Mouse (Mus musculus) layer of hippocampus, postnatal 14 days (tissue): Measurements from ENCODE around the gene Gm5737. TPM values are rescaled to one million over a fixed set of nuclear protein-coding genes. Genes with fewer than 3 reads are reported as not detected.

Experiments used
- DNase-seq, 2 experiments: peaks; one replicate each; pipeline ENCODE4 v3.0.0; 2021 to 2022; ENCODE audit warnings: low spot score in 2 of 2, mixed read lengths in 1 of 2
- long read RNA-seq, 2 experiments: library from polyadenylated mRNA; stranded (forward); transcript quantifications; one replicate each; pipeline ENCODE4 v2.0.0; 2021
- total RNA-seq, 2 experiments: library from RNA; stranded (reverse); gene quantifications; 2 replicates each; pipeline ENCODE4 v1.2.3; 2021

Gm5737 gene
- total RNA-seq, result not detected
- long read RNA-seq, experiment 1, result 0 reads
- long read RNA-seq, experiment 2, result 0 reads

GRCm38 (mm10) chr7:120811834-120812415, at the start of gene Gm5737:
TSS of gene Gm5737 (plus strand) at chr7:120812365.
- no peak for DNase-seq

- no peak for DNase-seq
These were observed 44.8 kb upstream of the Gm5737 start for GRCm38 (mm10) chr7:120767369-120767768.

- no peak for DNase-seq
These were observed 40.8 kb upstream of the Gm5737 start for GRCm38 (mm10) chr7:120771389-120771788.

DNA sequence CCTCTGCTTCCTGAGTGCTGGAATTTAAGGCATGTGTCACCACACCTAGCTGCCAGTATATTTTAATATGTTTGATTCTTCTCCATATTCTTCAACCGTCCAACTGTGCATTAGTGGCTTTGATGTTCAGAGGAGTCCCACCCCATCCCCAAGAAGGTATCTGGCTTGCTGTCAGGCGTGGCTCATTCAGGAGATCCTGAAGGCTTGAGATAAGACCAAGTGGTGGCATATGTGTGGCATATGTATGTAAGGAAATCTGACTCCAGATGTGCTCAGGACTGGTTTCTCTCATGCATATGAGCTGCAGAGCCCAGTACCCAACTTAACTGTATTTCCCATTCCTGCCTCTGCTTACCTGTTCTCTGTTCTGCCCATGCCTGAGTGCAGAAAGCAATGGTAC, 34.2 kb upstream of the Gm5737 start:
- no peak for DNase-seq

DNA sequence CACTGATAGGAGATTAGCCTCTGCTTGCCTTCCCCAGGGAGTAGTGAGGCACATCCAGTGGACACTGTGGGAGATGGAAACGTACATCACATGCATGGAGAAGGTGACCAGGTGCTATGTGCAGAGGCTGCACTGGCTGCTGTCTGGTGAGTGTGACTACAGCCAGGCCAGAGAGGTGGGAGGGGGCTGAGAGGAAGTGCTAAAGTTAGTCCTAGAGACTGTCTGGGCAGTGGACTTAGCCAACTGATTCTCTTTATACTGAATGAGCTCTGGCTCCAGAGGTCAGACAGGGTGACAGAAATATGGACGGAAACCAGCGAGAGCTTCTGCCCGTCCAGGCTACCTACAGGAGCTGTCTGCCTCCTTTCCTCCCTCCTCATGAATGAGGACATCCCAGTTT, 16.6 kb upstream of the Gm5737 start:
- DNase-seq, result no peak

DNA sequence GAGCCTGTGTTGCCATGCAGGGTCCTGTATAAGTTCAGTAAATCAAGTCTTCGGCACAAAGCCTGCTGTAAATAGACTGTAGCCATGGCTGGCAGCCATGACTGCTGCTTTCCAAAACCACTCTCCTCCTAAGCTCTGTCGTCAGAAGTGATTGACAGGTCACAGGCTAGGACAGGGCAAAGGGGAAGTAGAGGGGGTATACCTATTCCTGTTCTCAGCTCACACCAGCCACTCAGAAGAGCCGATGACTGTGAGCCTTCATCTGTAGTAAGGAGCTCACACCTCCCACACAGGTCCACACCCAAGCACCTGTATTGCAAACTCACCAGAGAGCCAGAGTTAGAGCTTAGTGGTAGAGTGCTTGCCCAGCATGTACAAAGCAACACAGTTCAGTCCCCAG, 15.8 kb upstream of the Gm5737 start:
- no peak for DNase-seq

- no peak for DNase-seq
These were observed 8.9 kb upstream of the Gm5737 start for GRCm38 (mm10) chr7:120803268-120803667.

GRCm38 (mm10) chr7:120809705-120810104, 2.5 kb upstream of the Gm5737 start:
- DNase-seq, result no peak

DNA sequence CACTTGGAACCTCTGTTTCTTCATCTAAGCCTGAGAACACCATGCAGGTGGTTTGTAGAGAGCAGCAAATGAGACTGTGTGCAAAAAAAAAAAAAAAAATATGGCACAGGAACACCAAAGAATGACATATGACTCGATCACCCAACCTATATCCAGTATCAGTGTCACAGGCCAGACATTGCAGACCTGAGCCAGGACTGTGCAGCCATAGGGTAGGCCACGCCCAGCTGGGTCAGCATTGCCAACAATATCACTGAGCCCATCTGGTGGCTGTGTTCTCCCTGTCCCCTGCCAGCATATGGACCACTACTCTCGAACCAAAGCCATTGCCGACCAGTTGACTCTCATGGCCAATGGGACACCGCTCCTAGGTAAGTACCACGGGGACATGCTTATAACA, 5.4 kb downstream of the Gm5737 start:
- no peak for DNase-seq

DNA sequence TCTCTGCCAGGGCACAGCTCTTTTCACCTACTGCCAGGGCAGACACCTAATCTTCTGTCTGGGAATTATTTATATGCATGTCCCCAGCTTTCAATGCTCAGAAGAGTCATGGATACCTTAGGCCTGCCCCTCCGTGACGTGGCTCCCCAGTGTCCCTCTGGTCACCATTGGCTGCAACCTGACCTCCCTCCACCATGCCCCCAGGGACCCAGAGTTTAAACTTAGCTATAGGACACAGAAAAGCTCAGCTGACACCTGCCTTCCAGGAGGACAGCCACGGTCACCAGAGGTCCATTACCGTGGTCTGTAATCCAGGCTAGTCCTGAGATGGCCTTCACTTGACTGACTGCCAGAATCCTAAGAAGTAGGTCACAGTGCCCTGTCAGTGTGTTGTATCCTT, 7.2 kb downstream of the Gm5737 start:
- no peak for DNase-seq

GRCm38 (mm10) chr7:120823248-120823647, 11.1 kb downstream of the Gm5737 start:
- peak; percentile 50 to 69 for DNase-seq

GRCm38 (mm10) chr7:120825097-120825496, 12.9 kb downstream of the Gm5737 start:
- DNase-seq, result peak in 1 of 2 experiments; percentile 29

GRCm38 (mm10) chr7:120826408-120826807, 14.2 kb downstream of the Gm5737 start:
- DNase-seq, result peak in 1 of 2 experiments; percentile 17

- DNase-seq, result no peak
These were observed 18.5 kb downstream of the Gm5737 start for GRCm38 (mm10) chr7:120830431-120831381.

GRCm38 (mm10) chr7:120834426-120834825, 22.3 kb downstream of the Gm5737 start:
- no peak for DNase-seq

DNA sequence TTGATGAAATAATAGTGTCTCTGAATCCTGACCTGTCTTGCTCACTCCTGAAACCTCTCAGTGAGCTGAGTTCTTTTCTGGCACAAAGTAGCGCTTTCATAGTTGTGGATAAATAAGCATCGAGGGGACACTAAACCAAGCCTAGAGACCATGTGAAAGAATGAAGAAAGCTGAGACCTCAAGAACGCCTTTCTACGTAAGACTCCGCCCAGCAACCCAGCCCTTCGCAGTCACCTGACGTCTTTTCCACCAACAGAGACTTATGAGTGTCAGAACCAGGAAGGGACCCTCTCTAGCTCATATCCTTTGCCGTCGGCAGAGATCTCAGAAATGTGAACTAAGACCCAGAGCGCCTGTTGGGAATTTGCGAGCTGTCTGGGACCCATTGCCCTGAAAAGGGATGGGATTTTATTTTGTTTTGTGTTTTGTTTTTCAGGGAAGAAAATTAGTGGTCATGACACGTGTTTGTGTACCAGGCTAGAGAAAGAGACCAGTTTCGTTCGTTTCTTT, 22.8 kb downstream of the Gm5737 start:
- peak; percentile 68 to 79 for DNase-seq

DNA sequence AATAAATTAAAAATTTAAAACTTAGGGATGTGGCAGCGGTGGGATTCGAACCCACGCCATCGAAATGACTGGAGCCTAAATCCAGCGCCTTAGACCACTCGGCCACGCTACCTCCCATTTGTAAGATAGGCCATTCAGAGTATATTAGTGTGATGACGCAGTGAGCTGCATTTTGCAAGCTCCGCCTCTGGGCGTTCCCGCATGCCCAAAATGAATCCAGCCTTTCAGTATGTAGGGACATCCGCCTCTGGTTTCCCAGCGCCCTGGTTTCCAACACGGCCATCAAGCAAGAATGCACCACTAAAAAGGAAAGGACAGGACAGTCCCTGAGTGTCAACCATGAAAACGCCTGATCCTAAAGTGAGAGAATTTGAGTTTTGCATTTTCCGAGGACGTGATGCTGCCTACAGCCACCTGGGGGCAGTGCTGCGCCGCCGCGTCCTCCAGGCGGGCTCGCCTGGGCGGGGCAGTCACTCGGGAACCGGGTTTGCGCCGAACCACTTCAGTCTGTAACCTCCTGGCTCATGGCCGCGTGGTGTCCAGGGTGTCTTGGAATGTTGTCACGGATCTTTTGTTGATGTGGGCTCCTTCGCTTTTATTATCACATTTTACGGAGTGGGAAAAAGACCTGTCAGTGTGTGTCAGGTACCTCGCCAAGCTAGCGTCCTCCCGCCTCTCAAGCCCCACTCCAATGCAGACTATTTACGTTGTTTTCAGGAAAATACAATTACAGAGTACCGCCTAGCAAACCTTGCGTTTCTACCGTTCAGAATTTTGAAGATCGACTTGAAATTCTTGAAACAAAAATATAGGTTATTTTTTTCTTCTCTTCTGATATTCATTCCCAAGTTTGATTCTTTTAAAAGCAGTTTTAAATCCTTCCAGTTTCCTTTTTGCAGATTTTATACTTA, 23.5 kb downstream of the Gm5737 start:
- DNase-seq, result peak; percentile 98 to 99

DNA sequence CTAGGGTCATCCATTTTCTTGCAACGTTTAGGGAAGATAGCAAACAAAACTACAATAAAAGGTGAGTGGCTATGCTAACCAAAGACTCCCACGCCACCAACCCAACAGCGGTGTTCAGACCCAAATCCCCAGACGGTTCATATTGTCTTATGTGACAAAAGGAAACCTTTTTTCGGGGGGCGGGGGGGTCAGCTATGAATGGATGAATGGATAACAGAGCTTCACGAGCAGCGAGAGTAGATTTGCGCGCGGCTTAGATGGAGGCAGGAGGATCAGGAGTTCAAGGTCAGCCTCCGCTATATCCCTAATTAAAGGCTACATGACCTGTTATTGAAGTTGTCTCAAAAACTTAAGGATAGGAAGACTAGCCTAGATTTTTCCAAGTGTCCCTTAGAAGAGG, 24.2 kb downstream of the Gm5737 start:
- no peak for DNase-seq

DNA sequence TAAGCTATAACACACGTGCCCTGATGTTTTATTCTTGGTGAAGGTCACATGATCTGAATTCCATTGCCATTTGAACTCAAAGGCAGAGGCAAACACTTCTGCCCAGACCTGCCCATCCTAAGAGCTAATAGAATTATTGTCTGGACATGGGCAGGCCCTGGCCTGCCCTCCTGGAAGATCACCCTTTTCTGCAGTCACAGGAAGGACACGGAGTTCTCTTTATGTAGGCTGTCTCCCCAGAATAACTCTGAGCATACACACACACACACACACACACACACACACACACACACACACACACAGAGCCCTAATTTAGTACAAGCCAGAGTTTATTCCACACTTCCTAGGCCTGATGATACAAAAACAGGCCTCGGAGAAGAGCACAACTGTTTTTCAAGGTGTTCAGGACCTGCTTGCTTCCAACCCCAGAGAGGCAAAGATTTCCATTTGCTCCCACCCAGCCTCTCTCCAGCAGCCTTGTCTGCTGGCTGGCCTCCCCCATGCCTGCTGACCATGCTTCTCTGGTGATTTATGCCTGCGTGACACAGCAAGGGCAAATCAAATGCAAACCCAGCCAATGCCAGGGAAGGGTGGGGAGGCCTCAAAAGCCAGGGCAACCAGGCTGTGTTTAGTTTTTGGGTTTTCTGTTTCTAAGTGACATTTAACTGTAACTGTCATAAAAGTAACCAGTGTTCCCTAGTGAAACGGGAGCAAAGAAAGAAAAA, 26.4 kb downstream of the Gm5737 start:
- DNase-seq, result no peak

DNA sequence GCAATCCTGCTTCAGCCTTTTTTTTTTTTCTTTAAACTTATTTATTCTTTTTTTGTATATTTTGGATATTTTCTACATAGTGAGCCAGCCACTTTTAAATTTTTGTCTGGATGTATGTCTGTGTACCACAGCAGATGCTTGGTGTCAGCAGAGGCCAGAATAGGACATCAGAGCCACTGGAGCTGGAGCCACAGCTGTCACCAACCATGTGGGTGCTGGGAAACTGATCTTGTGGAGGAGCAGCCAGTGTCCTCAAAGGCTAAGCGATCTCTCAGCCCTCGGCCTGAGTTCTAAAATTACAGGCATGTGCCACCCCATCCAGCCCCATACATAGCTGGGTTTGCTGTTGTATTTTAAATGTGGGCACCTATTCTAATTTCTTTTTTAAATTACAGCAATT, 27.6 kb downstream of the Gm5737 start:
- no peak for DNase-seq
